Mouse (Mus musculus) layer of hippocampus, postnatal 36 days (tissue): ENCODE measurements around the gene Uap1l1. TPM values are rescaled to one million over a fixed set of nuclear protein-coding genes. Genes with fewer than 3 reads are reported as not detected.
"Not testable (repeated sequence)": the region's sequence is repeated elsewhere in the genome, so short reads cannot be mapped to it uniquely, and the experiment has no call there.

ENCODE experiments used
- DNase-seq, 2 experiments: peaks; one replicate each; pipeline ENCODE4 v3.0.0; 2022
- total RNA-seq, 2 experiments: library from RNA; stranded (reverse); gene quantifications; 2 replicates each; pipeline ENCODE4 v1.2.3; 2021

The Uap1l1 gene
- 10 to 100 TPM; 10.8 to 13.8 TPM for total RNA-seq

- peak; percentile 47 to 55 for DNase-seq
Observed at GRCm38 (mm10) chr2:25365091-25365761, at the start of gene Uap1l1. Gene Uap1l1 (minus strand): TSS chr2:25365682.

GRCm38 (mm10) chr2:25413436-25413835 is 48.0 kb upstream of the Uap1l1 start:
- not testable (repeated sequence) for DNase-seq

GRCm38 (mm10) chr2:25408908-25409307 is 43.4 kb upstream of the Uap1l1 start:
- DNase-seq: no peak

GRCm38 (mm10) chr2:25403994-25404393 is 38.5 kb upstream of the Uap1l1 start:
- peak in 1 of 2 experiments; percentile 26 for DNase-seq

- DNase-seq: peak; percentile 90 to 92
Observed at GRCm38 (mm10) chr2:25402972-25403601, 37.6 kb upstream of the Uap1l1 start.

GRCm38 (mm10) chr2:25402377-25402971 is 37.0 kb upstream of the Uap1l1 start:
- DNase-seq: peak; percentile 55 to 60

GRCm38 (mm10) chr2:25400764-25401163 is 35.3 kb upstream of the Uap1l1 start:
- peak in 1 of 2 experiments; percentile 57 for DNase-seq

- DNase-seq: no peak
Observed at GRCm38 (mm10) chr2:25400291-25400690, 34.8 kb upstream of the Uap1l1 start.

- DNase-seq: no peak
Observed at GRCm38 (mm10) chr2:25399051-25399450, 33.6 kb upstream of the Uap1l1 start, which contains the start of gene Npdc1. Gene Npdc1 (plus strand): TSS chr2:25399351.

- DNase-seq: no peak
Observed at GRCm38 (mm10) chr2:25398065-25398464, 32.6 kb upstream of the Uap1l1 start.

GRCm38 (mm10) chr2:25397010-25397409 is 31.5 kb upstream of the Uap1l1 start:
- no peak for DNase-seq

- no peak for DNase-seq
Observed at GRCm38 (mm10) chr2:25396597-25396983, 31.1 kb upstream of the Uap1l1 start.

GRCm38 (mm10) chr2:25395721-25396596 is 30.5 kb upstream of the Uap1l1 start, which contains the start of gene Entpd2:
Gene Entpd2 (plus strand): TSS chr2:25395874.
- no peak for DNase-seq

GRCm38 (mm10) chr2:25394281-25395221 is 29.1 kb upstream of the Uap1l1 start:
- DNase-seq: peak in 1 of 2 experiments; percentile 49

GRCm38 (mm10) chr2:25391266-25391665 is 25.8 kb upstream of the Uap1l1 start:
- DNase-seq: no peak

GRCm38 (mm10) chr2:25384492-25384891 is 19.0 kb upstream of the Uap1l1 start:
- DNase-seq: no peak

GRCm38 (mm10) chr2:25376589-25376988 is 11.1 kb upstream of the Uap1l1 start:
- DNase-seq: no peak

GRCm38 (mm10) chr2:25373431-25373830 is 7.9 kb upstream of the Uap1l1 start:
- no peak for DNase-seq

GRCm38 (mm10) chr2:25372644-25373391 is 7.3 kb upstream of the Uap1l1 start:
- DNase-seq: no peak
